Mouse (Mus musculus): ENCODE results near the gene Tmem131l.

- TF ChIP-seq CTCF (IDR thresholded peaks at IDR 0.05; ENCODE audit: low read depth, low read length) = no peak
- no peak for TF ChIP-seq POLR2A (IDR thresholded peaks at IDR 0.05; ENCODE audit: borderline replicate concordance, low read depth, low read length)
Measured at GRCm38 (mm10) chr3:83915102-83915501, 124.9 kb downstream of the Tmem131l start.
